Mouse (Mus musculus): ENCODE measurements around the gene Idh3g. TPM values are rescaled to one million over a fixed set of nuclear protein-coding genes. Genes with fewer than 3 reads are reported as not detected.

The Idh3g gene
- total RNA-seq (2021), result 100 to 1,000 TPM; 118 to 127 TPM

DNA sequence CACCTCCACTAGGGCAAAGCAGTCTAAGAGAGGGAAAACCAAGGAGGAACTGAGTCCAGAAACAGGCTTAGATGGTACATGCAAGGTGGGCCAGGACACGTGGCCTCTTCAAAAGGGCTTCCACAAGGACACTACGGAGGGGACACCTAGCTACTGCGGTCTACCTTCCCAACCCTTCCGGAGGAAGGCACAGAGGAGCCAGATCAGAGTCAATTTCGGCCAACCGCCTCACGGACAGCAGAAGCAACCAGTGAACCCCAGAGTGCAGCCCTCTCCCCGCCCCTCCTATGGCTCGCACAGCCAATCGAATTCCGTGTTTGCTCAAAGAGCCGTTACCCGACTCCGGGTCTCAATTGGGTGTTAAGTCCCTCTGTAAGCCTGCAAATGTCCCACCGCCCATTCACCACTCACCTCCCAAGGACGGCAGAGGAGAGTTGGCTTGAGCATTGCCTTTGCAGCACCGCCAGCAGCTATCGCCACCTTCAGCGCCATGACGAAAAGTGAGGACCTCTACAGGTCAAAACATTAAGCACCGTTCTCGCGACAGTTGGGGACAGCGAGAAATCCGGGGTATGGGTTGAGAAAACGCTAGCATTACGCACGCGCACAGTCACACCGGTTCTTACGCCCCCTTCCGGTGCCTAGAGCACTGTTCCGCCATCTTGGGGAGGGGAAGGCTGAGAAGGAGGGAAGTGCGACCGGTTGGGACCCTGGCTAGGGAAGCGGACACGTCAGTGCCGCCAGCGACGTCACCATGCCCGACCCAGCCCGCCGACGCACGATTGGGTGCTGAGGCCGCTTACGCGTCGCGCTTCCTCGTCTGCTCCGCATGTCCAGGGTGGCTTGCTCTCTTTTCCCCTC, at the start of gene Idh3g, which contains the start of gene Ssr4:
Idh3g (minus strand) TSS at position 534 of the 861 bp plus-strand sequence.
Ssr4 (plus strand) TSS at position 665 of the 861 bp plus-strand sequence.
- intact Hi-C loops (cut with DNase I), result no loop called here
- peak; percentile 92 for DNase-seq

DNA sequence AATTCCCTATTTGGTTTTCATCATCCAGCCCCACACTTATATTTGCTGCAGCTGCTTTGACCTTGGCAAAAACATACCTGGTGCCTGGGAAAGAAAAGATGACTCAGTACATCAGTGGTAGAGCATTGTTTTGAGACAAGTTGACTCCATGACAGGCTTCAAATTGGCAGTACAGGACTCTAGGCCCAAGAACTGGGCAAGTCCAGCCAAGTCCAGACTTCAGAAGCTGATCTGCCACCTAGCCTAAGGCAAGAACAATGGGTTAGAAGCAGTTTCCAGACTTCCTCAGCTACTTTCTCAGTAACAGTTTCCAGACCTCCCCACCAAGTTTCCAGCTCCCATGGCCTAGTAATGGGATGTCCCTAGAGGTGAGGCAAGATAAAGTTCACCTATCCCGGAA, 49.0 kb upstream of the Idh3g start:
- intact Hi-C loops (cut with DNase I), result no loop called here
- DNase-seq, result no peak

DNA sequence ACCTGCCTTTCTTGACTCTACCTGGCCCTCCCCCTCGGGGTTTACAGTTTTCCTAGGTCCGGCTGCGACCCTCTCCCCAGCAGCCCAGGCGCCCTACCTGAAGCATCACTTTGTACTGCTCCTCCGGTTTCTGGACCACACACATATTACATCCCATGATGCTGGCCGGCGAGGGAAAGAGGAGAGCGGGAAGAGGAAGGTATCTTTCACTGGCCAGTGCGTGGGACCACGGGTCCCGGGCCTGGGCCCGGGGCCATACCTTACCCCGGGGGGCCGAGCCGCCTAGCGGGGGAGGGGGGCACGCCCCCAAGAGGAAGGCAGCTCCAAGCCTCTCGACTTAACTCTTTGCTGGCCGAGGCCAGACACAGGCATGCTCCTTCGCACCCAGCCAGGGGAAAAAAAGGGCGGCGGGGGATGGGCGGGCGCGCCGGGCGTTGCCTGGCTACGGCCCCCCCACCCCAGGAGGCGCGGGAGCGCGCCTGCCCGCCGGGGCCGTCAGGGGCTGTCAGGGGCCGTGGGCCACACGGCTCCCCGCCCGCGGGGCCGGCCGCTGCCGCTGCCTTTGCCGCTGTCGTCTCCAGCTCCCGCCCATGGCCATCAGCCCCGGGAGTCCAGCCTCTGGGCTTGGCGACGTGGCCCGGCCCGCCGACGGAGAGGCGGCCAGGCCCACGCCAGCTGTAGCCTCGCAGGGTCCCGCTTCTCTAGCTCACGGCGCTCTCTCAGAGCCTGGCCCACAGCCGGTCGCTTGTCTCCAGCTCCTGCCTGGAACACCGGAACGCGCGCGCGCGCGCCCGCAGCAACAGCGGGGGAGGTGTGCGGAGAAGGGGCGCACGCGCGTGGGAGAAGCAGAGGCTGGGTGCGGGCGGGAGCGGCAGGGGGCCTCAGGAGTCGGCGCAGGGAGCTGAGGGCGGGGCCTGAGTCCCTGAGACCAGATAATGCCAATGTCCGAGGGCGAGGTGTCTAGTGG, 37.8 kb upstream of the Idh3g start, which contains the start of gene Pdzd4:
Pdzd4 (minus strand) TSS at position 785 of the 967 bp plus-strand sequence.
- intact Hi-C loops (cut with DNase I), result no loop called here
- peak; percentile 80 for DNase-seq

DNA sequence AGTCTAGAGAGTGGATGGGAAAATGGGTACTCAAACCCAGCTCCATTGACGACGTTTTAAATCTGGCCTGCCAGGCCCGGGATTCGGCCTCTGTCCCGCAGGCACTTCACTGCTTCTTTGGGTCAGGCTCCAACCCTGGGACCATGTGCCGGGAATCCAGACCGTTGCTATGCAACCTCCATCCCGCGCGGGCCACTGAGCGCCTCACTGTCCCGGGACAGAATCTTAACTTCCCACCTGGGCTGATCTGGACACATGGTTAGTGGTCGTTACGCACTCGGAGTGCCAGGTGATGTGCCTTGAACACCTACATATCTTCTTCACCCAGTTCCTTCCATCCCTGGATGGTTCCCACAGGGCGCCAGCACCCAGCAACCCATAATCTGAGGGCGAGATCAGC, 37.0 kb upstream of the Idh3g start:
- intact Hi-C loops (cut with DNase I), result no loop called here
- DNase-seq, result no peak

DNA sequence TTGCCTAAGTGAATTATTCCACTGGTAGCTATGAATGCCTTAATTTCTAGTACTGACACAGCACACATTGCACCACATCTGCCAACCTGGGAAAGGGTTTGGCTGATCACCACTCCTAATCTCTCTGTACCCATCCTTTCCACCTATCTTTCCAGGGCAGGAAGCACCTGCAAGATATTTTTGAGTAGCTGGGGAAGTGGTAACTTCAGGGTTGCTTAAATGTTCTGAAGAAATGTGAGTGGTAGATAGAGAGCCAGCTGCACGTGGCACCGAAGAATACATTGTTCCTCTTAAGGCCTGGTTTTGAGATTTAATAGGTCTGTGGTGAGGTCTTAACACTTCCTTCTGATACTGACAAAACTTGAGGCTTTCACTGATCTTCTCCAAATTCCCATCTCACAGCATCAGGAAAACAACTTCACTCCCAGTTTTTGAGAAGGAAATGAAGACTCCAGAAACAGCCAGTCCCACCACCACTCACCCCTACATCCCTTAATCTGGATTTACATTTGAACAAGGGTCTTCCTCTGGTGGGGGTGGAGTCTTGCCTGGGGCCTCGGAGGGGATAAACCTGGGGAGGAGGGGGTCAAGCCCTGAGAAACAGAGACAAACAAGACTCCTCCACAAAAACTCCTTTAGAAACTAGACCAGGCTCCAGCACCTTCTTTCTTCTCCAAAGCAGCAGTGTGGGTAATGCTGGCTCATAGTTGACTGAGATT, 30.1 kb upstream of the Idh3g start:
- intact Hi-C loops (cut with DNase I), result no loop called here
- DNase-seq, result no peak

DNA sequence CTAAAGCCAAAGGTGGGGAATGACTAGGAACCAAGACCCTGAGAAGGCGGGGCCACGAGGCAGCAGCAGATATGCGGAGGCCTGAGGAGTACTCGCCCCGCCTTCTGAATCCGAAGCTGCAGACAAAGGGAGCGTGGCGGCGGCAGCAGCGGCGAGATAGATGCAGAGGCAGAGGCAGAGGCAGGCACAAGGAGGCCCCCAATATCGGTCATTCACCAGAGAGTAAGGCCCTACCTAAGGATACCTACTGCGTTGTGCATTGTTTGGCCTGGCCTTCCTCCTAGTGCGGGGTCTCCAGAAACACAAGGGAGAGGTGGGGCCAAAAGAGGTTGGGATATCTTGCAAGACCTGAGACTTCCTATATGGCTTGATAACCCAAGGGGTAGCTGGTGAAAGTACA, 28.4 kb upstream of the Idh3g start:
- DNase-seq, result peak; percentile 27
- intact Hi-C loops (cut with DNase I), result no loop called here

DNA sequence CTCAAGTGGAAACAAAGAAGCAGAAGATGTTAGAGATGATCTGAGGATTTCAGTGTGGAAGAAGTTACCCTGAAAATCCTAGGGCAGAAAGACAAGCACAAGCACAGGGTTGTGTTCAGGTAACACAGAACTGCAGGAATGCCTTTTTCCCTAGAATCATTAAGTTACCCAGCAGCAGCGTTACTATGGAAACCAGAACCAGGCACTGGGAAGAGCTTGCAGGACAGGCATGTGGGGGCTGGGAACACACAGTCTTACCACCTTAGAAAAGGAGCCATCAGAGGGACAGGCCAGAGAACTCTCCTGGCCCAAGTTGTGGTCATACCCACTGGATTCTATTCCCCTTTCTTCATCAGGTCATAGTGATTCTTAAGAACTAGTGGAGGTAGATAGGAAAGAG, 19.1 kb upstream of the Idh3g start:
- DNase-seq, result no peak

DNA sequence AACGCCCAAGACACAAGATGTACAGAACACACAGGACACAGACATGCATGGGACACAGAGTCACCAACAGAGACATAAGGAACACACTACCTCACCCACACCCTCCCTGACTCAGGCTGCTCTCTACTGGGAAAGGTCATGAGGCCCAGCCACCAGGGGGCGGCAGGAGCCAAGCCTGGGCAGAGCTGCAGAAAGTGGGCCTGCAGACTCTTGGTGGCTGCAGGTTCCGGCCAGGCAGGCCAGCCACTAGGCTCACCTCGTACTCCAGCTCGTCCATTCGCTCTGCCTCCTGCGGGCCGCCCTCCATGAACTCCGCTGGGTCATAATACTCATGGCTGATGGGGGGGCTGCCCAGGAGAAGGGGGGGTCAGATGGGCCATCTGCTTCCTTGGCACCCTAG, 11.8 kb upstream of the Idh3g start:
- intact Hi-C loops (cut with DNase I), result no loop called here
- peak; percentile 78 for DNase-seq

More for the DNA sequence above, 19.1 kb upstream of the Idh3g start:
- intact Hi-C loops (cut with DNase I), result no loop called here

DNA sequence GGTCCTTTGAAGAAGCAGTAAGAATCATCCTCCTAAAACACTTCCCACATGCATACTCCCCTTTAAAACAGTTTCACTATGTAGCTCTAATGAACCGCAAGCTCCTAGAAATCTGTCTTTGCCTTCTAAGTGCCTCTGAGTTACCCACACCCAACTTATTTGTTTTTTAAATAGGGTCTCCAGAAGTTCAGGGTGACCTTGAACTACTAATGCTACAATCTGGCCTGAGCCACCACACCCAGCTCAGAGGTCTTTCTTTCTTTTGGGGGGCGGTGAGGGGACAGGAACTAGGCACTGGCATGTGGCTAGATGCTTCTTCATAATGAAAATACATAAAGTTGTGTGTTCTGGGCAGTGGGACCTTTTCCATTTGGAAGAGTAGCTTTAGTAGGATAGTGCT, 10.8 kb upstream of the Idh3g start:
- intact Hi-C loops (cut with DNase I), result no loop called here
- no peak for DNase-seq

DNA sequence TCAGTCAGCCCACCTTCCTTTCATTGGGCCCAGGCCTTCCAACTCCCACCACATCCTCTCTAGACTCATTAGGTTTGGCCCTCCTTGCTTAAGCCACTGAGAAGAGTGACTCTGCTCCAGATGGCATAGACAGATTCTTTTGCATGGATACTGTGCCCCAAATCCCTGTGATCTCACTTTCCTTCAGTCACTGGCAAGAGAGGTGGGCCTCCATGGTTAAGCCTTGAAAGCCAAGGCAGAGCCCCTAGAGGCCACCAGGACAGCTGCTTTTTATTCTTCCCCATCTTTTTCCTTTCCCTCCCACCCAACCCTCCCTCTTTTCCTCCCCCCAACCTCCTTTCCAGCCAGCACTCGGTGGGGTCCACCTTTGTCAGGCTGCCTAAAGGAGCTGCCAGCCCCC, 6.8 kb upstream of the Idh3g start:
- no peak for DNase-seq
- intact Hi-C loops (cut with DNase I), result no loop called here

DNA sequence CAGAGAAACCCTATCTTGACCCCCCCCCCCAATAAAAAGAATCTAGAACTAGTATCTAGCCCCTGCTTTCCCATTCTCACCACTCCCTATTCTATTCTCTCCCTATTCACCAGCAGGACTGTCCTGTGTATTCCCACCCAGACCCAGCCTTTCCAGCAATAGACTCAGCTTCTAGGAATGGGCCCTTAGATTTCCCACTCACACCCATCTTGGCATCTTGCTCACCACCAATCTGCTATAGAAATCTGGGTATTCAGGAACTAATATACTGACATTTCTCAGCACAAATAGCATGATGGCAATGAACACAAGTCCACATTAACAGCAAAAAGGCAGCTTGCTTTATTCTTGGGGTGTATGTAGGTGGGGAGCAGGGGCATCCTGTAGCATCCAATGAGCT, 6.3 kb upstream of the Idh3g start:
- intact Hi-C loops (cut with DNase I), result no loop called here
- no peak for DNase-seq

DNA sequence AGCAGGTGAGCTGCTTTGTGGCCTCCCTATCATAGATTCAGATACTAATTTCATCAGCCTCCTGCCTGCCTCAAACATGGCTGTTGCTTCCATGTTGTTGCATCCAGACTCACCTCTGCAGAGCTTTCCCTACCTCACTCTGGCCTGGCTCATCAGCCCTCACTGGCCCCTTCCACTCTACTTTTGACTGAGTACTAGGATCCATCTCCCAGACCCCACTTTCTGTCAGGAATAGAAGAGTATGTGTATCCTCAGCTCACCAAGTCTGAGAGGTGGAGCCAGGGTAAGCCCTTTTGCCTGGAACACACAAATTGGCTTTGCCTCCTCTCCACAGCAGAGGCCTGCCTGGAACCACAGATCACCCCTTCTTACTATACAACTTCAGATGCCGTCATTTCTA, 1.8 kb upstream of the Idh3g start:
- no peak for DNase-seq
- intact Hi-C loops (cut with DNase I), result no loop called here

DNA sequence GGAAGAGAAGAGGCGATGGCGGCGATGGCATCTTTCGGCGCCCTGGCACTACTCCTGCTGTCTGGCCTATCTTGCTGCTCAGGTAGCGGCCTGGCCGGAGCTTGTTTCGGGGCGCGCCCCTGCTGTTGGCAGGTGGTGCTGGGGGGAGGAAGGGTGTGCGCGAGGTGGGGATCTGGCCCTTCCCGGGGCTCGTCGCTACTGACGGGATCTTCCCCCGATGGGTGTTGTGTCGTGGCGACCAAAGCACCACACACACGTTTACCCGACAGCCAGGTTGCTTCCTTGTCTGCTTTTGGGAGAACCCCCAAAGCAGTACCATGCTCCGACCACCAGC, 495 bp upstream of the Idh3g start:
- DNase-seq, result no peak
- intact Hi-C loops (cut with DNase I), result no loop called here

DNA sequence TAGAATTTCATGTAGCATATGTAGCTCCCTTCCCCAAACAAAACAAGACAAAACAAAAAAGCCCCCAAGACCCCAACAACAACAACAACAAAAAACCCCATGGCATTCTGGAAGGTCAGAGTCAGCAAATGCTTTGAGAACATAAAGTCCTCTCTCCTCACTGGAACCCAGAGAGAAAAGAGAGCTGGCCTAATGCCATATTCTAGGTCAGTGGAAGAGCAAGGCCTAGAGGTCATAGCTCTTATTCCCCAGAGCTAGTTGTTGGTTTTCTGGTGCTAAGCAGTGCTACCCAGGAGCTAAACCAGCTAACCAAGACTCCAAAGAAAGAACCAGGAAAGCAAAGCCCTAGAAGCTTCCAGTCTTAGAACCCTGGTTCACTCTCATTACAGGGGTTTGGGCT, 1.0 kb downstream of the Idh3g start:
- intact Hi-C loops (cut with DNase I), result no loop called here
- no peak for DNase-seq

DNA sequence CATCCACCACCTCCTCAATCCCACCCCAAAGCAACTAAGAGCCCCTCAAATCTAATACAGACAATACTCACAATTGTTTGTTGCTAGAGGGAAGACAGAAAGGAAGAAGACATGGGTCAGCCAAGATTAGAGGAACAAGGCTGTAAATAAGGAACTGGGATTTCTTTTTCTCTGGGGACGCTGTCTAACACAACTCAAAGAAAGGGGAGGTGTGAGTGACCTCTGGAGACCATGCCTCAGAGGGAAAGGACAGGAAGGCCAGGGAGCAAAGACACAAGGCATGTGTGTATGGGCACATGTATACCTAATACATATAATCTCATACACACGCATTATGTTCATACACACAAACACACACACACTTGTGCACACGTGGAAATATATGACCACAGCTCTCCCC, 4.5 kb downstream of the Idh3g start:
- DNase-seq, result no peak
- intact Hi-C loops (cut with DNase I), result no loop called here

DNA sequence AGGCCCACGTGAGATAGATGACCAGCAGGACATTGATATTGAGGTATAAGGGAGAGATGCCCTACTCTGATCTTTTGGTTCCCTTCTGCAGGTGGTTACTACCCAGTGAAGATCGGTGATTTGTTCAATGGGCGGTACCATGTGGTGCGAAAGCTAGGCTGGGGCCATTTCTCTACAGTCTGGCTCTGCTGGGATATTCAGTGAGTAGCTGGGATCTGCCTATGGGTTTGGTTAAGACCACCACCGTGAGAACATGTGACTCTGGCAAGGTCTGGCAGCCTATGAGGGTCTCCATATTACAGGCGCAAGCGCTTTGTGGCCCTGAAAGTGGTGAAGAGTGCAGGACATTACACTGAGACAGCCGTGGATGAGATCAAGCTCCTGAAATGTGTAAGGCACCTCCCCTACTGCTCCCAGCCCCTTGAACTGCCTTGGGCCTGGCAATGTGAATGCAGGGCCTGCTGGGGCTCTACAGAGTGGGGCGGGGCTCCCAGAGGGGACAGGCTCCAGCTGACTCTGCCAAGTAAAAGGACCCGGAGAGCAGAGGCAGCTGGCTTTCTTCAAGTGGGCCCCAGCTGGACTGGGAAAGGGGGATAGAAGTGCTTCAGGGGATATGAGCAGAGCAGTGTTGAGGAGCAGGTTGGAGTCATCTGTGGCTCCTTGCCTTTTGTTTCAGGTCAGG, 11.8 kb downstream of the Idh3g start:
- intact Hi-C loops (cut with DNase I), result no loop called here
- DNase-seq, result peak; percentile 10

DNA sequence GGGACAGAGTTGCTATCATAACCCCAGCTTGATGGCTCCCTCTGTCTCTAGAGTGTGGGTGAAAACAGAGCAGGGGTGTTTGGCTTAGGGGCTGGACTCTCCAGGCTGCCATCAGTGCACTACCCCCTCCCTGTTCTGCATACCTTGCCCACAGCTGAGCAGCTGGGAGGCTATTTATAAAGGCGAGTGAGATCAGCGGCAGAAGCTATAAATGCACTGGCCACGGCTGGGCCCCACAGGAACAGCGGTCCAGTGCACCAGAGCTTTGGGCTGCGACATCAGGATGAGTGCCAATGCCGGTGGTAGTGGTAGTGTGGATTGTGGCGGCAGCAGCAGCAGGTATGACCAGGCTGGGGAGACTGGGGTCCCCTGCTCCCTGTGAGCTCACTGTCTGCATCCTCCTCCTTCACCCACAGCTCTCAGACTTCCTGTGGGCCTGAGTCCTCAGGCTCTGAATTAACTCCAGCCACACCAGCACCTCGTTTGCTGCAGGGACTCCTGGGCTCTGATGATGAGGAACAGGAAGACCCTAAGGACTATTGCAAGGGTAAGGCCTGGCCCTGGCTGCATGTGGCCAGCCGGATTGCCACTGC, 12.4 kb downstream of the Idh3g start, which contains the start of gene Srpk3:
Srpk3 (plus strand) TSS at position 238 of the 593 bp plus-strand sequence.
- intact Hi-C loops (cut with DNase I), result no loop called here
- DNase-seq, result no peak

DNA sequence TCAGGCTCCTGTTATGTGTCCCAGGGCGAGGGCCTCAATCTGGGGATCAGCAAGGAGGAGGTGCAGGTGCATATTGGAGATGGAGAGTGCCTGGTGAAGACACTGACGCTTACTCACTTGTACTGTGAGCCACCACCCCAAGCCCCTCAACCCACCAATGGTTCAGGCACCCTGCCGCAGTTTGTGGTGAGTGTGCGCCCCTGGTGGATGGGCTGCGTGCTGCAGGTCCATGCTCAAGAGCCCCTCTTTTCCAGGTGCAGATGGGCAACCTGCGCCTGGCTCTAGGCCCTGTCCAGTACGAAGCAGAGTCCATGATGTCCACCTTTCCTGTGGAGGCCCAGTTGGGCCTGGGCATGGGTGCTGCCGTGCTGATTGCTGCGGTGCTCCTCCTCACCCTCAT, 19.4 kb downstream of the Idh3g start:
- peak; percentile 14 for DNase-seq
- intact Hi-C loops (cut with DNase I), result no loop called here

DNA sequence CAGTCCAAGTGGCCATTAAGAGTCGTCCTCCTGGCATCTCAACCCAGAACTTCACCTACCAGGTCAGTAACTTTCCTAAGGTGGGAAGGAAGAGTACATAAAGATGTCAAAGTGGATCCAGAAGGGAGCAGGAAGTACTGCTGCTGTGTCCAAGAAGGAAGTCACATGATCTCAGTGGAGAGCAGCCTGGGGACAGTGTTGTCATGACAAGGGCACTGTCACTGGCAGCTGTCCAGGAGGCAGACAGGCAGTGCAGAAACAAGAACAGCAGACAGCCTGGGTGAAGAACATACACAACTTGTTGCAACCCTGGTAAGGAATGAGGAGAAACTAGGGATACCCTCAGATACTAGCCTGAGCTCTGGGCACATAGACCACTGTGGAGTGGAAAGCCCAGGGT, 21.4 kb downstream of the Idh3g start:
- peak; percentile 60 for DNase-seq
- intact Hi-C loops (cut with DNase I), result no loop called here
